Comparison of ENCODE assay signal across 22 mouse cellular contexts in the genomic region with DNA sequence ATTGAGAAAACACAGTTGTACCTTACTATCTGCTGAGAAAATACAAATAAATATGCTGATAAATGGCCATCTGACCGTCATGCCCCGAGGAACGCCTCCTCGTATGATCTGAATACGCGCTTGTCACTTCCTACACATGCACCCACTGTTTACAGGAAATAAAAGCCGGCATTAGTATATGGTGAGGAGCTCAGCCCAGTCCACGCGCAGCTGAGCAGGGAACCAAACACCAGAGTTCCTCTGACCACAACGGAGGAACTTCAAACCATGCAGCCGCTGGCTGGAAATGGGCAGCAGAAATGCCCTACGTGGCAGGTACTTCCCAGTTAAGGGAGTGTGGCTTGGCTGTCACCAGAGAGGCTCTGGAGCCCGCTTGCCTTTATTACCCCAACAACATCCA. TPM values are rescaled to one million over a fixed set of nuclear protein-coding genes. Genes with fewer than 3 reads are reported as not detected.
"Had no signal": no experiment of that assay in that cellular context is flagged by ENCODE, and none has a peak within 500 bp of the region (broad histone marks: within the 10 kb centered on the region; RNA-seq: fewer than 3 reads in every experiment).

No protein-coding gene starts in this region.

RNA-seq across cellular contexts. Expression of gene Gm10428, which starts 3.5 kb away (rescaled TPM):
- total RNA-seq: layer of hippocampus, adult 18-20 months; layer of hippocampus, postnatal 14 days; left cerebral cortex, adult 8-10 months; left cerebral cortex, postnatal 14 days; left cerebral cortex, postnatal 4 days had no signal
- polyA plus RNA-seq: kidney, embryonic 16.5 days; limb, embryonic 12.5 days; limb, embryonic 15.5 days; liver, embryonic 11.5 days; liver, embryonic 14.5 days; liver, postnatal 0 days; lung, embryonic 14.5 days; lung, postnatal 0 days; macrophage; midbrain, embryonic 12.5 days; midbrain, embryonic 15.5 days; neural tube, embryonic 13.5 days; small intestine, adult 2 months; spleen, adult 2 months; stomach, embryonic 14.5 days; stomach, postnatal 0 days; thymus, adult 2 months had no signal
